Mouse (Mus musculus): ENCODE data around the gene Olfr1339. TPM values are rescaled to one million over a fixed set of nuclear protein-coding genes. Genes with fewer than 3 reads are reported as not detected.

Gene Olfr1339
- not detected for total RNA-seq (2023)

DNA sequence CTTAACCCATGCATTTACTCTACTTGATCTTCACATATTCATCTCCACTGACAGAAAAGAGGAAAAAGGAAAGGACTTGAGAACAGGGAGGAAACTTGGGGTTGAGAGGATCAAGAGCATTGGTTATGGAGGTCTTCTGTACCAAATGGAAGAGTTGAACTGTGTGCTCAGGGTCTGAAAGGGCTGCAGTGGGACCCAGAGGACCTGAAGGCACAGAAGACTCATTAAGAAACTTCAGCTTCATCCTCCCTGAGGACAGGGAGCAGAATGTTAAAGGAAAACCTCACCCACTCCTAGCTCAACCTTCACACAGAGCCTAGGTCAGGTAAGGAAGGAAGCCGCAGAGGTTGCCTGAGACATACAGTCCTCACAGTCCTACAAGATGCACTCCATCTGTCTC, at the start of gene Olfr1339:
Gene Olfr1339, plus strand, starts transcription at position 301 of the 400 bp plus-strand sequence.

DNA sequence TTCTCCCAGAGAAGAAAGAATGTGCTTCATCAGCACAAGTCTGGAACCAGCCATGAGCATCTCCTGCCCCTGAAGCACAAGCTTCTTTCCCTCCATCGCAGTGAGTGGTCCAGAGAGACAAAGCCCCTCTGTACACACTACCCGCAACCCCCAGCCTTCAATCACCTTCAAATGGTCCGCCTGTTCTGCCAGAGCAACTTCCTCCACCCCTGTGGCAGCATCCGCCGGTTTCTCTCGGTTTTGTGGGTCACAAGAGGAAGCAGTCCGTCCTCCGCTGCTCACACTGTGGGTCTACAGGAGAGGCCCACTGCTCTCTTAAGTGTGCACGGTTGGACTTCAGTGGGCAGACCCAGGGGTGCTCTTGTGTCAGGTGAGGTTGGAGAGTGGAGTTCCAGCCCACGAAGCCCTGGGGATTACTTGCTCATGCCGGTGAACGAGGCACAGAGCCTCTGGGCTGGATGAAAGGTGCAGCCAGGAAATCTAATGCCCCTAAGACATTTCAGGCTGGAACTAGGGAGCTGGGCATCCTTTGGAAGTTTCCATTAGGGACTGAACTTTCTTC, 39.5 kb upstream of the Olfr1339 start, which contains the start of gene Olfr1342:
Gene Olfr1342, minus strand, starts transcription at position 345 of the 562 bp plus-strand sequence.

DNA sequence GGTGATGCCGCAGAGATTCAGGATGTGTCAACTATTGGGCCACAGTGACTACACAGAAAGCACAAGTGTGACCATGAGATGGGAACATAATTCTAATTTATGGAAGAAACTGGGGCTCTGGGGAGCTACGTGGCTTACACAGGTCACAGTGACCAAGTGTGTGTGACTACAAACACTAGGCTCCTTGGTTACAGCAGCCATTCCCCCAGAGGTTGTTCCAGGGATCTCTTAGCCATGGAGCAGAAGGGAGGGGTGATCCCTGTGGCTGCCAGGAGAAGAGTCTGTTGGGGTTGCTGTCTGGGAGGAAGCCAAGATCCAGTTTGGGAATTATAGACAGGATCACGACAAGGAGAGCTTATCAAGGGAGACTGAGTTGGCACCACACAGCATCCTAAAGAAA, 28.8 kb upstream of the Olfr1339 start, which contains the start of gene Olfr1341:
Gene Olfr1341, plus strand, starts transcription at position 301 of the 400 bp plus-strand sequence.

DNA sequence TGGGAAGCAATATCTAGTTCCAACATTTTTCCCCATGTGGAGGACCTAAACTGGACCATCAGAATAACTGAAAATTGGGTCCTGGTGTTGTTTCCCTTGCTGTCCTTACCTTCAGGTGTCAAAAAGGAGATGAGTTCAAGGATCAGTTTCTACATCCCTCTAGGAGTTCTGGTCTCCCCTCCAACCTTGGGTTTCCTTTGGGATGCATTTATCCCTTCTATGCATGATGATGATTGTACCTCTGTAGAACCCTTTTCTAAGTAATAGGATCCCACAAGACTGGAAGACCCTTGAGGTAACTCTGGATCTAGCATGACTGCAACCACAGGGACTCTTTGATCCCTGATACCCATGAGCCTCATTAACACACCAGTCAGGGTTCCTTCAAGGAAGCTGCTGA, 12.1 kb upstream of the Olfr1339 start, which contains the start of gene Olfr1340:
Gene Olfr1340, plus strand, starts transcription at position 301 of the 400 bp plus-strand sequence.

DNA sequence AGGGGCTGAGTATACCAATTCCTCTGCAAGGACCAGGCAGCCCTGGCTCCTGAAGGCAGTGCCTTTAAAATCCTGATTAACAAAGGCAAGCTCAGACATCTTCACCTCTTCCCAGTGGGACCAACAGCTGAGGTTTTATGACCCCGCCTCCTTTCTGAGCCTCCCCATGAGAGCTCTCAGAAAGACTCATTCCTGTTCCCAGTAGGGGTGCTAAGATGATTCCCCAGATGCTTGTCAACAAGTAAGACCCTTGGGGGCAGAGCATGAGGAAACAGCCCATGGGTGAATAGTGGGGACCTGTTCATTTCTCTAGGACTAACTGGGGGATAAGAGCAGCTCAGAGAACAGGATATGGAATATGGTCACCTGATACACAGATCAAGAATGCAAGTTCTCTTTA, 26.7 kb downstream of the Olfr1339 start, which contains the start of gene Olfr1338:
Gene Olfr1338, minus strand, starts transcription at position 101 of the 400 bp plus-strand sequence.

DNA sequence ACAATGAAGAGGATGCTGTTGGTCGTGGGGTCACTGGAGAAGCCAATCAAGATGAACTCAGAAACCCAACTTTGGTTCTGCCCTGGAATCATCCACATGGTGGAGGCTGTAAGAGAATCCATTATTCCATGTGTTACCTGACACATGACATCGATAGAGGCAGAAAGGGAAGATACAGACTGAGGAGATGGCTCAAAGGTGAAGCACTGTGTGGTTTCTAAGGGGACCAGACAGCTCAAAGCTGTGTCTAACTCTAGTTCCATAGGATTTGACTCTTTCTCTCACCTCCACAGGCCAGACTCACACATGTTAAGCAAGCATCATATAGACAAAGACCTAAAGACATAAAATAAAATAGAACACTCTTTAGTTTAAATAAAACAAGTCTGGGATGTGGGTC, 50.5 kb downstream of the Olfr1339 start, which contains the start of gene Olfr1337:
Gene Olfr1337, minus strand, starts transcription at position 101 of the 400 bp plus-strand sequence.

Other genes with a start within 250 kb of the Olfr1339 start
- gene Tie1, start 242.1 kb upstream of the Olfr1339 start, total RNA-seq (2023), result 0.68 TPM
- gene 2610528J11Rik, start 205.2 kb upstream of the Olfr1339 start, total RNA-seq (2023), result not detected
- not detected for gene Tmem125, start 188.1 kb upstream of the Olfr1339 start, total RNA-seq (2023)
- not detected for gene Cfap57, start 111.4 kb upstream of the Olfr1339 start, total RNA-seq (2023)
- gene Ebna1bp2, start 111.4 kb upstream of the Olfr1339 start, total RNA-seq (2023), result 66.0 TPM
- gene Olfr62, start 73.2 kb upstream of the Olfr1339 start, total RNA-seq (2023), result not detected
- not detected for gene Olfr1342, start 39.4 kb upstream of the Olfr1339 start, total RNA-seq (2023)
- gene Olfr1341, start 28.7 kb upstream of the Olfr1339 start, total RNA-seq (2023), result not detected
- gene Olfr1340, start 12.0 kb upstream of the Olfr1339 start, total RNA-seq (2023), result not detected
- gene Olfr1338, start 26.6 kb downstream of the Olfr1339 start, total RNA-seq (2023), result not detected
- gene Olfr1337, start 50.4 kb downstream of the Olfr1339 start, total RNA-seq (2023), result not detected
- gene Olfr1335, start 77.8 kb downstream of the Olfr1339 start, total RNA-seq (2023), result not detected
- not detected for gene Olfr1333, start 104.1 kb downstream of the Olfr1339 start, total RNA-seq (2023)
- not detected for gene Olfr1331, start 132.5 kb downstream of the Olfr1339 start, total RNA-seq (2023)
- not detected for gene Olfr1330, start 156.4 kb downstream of the Olfr1339 start, total RNA-seq (2023)
- gene Olfr1329, start 185.3 kb downstream of the Olfr1339 start, total RNA-seq (2023), result not detected
- gene Olfr1328, start 206.4 kb downstream of the Olfr1339 start, total RNA-seq (2023), result not detected
- gene Lao1, start 229.4 kb downstream of the Olfr1339 start, total RNA-seq (2023), result not detected

Data from CD4-positive naive resting alpha-beta T cell, adult 57 days (primary cell).